Mouse (Mus musculus): ENCODE measurements around the gene Rpl41.

DNA sequence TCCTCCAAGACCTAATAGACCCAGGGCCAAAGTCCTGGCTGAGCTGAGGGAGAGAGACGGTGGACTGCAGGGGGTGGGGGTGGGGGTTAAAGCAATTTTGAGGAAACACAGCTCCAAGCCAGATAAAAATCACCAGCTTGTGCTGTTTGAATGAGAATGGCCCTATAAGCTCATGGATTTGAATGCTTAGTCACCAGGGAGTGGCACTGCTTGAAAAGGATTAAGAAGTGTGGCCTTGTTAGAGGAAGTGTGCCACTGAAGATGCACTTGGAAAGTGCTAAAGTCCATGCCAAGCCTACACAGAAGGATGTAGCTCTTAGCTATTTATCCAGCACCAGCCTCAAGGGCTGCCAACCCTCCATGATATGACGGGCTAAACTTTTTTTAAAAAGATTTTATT lies 13.9 kb downstream of the Rpl41 start:
- TF ChIP-seq POLR2A (IDR thresholded peaks at IDR 0.05; ENCODE audit: borderline replicate concordance, control insufficient read depth, low read depth, low read length) (no peak), CTCF (IDR thresholded peaks at IDR 0.05; ENCODE audit: control insufficient read depth, insufficient read depth, low read length) (no peak)

Data from bone marrow, adult 2 months (tissue).